In genomic region chr3:107515989-107516388, GRCm38 (mm10) we compare ENCODE assay signal across 20 mouse cellular contexts. TPM values are rescaled to one million over a fixed set of nuclear protein-coding genes. Genes with fewer than 3 reads are reported as not detected.
DNase-seq lines count a peak whose midpoint lies in the region; ATAC-seq and TF ChIP-seq lines count a peak whose summit lies in the region.
"Had no signal": no experiment of that assay in that cellular context is flagged by ENCODE, and none has a peak within 500 bp of the region (broad histone marks: within the 10 kb centered on the region; RNA-seq: fewer than 3 reads in every experiment).

No protein-coding gene starts in this region.

- no peaks in the 10 kb centered on the region for H3K36me3 ChIP-seq in hindbrain, embryonic 15.5 days
- no peaks in the 10 kb centered on the region for H3K36me3 ChIP-seq in hindbrain, embryonic 12.5 days
- no peaks in the 10 kb centered on the region for H3K36me3 ChIP-seq in midbrain, embryonic 15.5 days (replicated peaks)
- H3K36me3 ChIP-seq in thymus, adult 2 months (ENCODE audit: control insufficient read depth, insufficient read depth, low read length), result no peaks in the 10 kb centered on the region
- H3K36me3 ChIP-seq: heart, embryonic 10.5 days; lung, embryonic 15.5 days had no signal

- peak; percentile 13 for DNase-seq in adrenal gland, adult 2 months
- DNase-seq in adrenal gland, postnatal 25 days, result no peak
- DNase-seq in Muller cell, postnatal 12 days (ENCODE audit: inconsistent ontology term), result peak; percentile 35
- DNase-seq in urinary bladder, postnatal 25 days (ENCODE audit: low spot score), result no peak
- no peak for DNase-seq in thymus, adult 2 months
- DNase-seq: cerebellum, adult 11-12 months; gastrocnemius, postnatal 14 days had no signal

- TF ChIP-seq POLR2A in thymus, adult 2 months (IDR thresholded peaks at IDR 0.05; ENCODE audit: control insufficient read depth, extremely low read depth, insufficient read depth, low read length, poor library complexity), result no peak

- H3K4me2 ChIP-seq in hindbrain, embryonic 15.5 days, result peak overlapping the region; percentile 86
- no peak overlapping the region for H3K4me2 ChIP-seq in hindbrain, embryonic 12.5 days (replicated peaks)
- H3K4me2 ChIP-seq in midbrain, embryonic 15.5 days, result peak overlapping the region; percentile 84
- H3K4me2 ChIP-seq: liver, embryonic 11.5 days had no signal

- H3K9me3 ChIP-seq in hindbrain, embryonic 15.5 days, result no peaks in the 10 kb centered on the region
- no peaks in the 10 kb centered on the region for H3K9me3 ChIP-seq in hindbrain, embryonic 12.5 days (replicated peaks)
- H3K9me3 ChIP-seq in midbrain, embryonic 15.5 days, result no peaks in the 10 kb centered on the region
- H3K9me3 ChIP-seq: heart, embryonic 10.5 days; lung, embryonic 15.5 days had no signal

- TF ChIP-seq CTCF in thymus, adult 2 months (IDR thresholded peaks at IDR 0.05; ENCODE audit: borderline replicate concordance, control insufficient read depth, extremely low read depth, insufficient read depth, low read length, poor library complexity), result no peak

- peak overlapping the region; percentile 61; the same call in 1 of the 2 replicates for H3K4me3 ChIP-seq in hindbrain, embryonic 15.5 days
- H3K4me3 ChIP-seq in hindbrain, embryonic 12.5 days, result no peak overlapping the region
- H3K4me3 ChIP-seq in midbrain, embryonic 15.5 days, result peak overlapping the region; percentile 65; the same call in 1 of the 2 replicates
- H3K4me3 ChIP-seq in thymus, adult 2 months (ENCODE audit: control insufficient read depth, insufficient read depth, low read length), result no peak overlapping the region

- WGBS in hindbrain, embryonic 15.5 days, result 81% methylated on average over 4 of the region's 4 CpGs
- WGBS in hindbrain, embryonic 12.5 days, result 68% methylated on average over 4 of the region's 4 CpGs
- WGBS in midbrain, embryonic 15.5 days, result 80% methylated on average over 4 of the region's 4 CpGs
- 71% methylated on average over 4 of the region's 4 CpGs for WGBS in thymus, adult 2 months

- no peak for ATAC-seq in hindbrain, embryonic 15.5 days (ENCODE audit: low FRiP score, low read depth)
- no peak for ATAC-seq in hindbrain, embryonic 12.5 days (ENCODE audit: low FRiP score)
- ATAC-seq in midbrain, embryonic 15.5 days (replicated peaks), result no peak
- ATAC-seq: intestine, postnatal 0 days had no signal

- peaks cover 23% of the 10 kb centered on the region for H3K27me3 ChIP-seq in hindbrain, embryonic 15.5 days
- peaks cover 63% of the 10 kb centered on the region for H3K27me3 ChIP-seq in hindbrain, embryonic 12.5 days
- peaks cover 18% of the 10 kb centered on the region for H3K27me3 ChIP-seq in midbrain, embryonic 15.5 days (replicated peaks)
- peaks cover 10% of the 10 kb centered on the region; the same call in 1 of the 2 replicates for H3K27me3 ChIP-seq in thymus, adult 2 months (ENCODE audit: control insufficient read depth, insufficient read depth, low read length)

- H3K27ac ChIP-seq in hindbrain, embryonic 15.5 days (replicated peaks), result no peak overlapping the region
- no peak overlapping the region for H3K27ac ChIP-seq in hindbrain, embryonic 12.5 days
- no peak overlapping the region for H3K27ac ChIP-seq in midbrain, embryonic 15.5 days
- H3K27ac ChIP-seq in thymus, adult 2 months (ENCODE audit: control insufficient read depth, insufficient read depth, low read length), result no peak overlapping the region
- H3K27ac ChIP-seq: heart, embryonic 10.5 days; kidney, postnatal 0 days; lung, embryonic 15.5 days had no signal

- H3K4me1 ChIP-seq in hindbrain, embryonic 15.5 days (replicated peaks), result peaks cover 30% of the 10 kb centered on the region
- peaks cover 14% of the 10 kb centered on the region for H3K4me1 ChIP-seq in hindbrain, embryonic 12.5 days
- peaks cover 29% of the 10 kb centered on the region for H3K4me1 ChIP-seq in midbrain, embryonic 15.5 days
- no peaks in the 10 kb centered on the region for H3K4me1 ChIP-seq in thymus, adult 2 months (replicated peaks; ENCODE audit: control insufficient read depth, insufficient read depth, low read length)

- H3K9ac ChIP-seq in hindbrain, embryonic 15.5 days, result no peak overlapping the region
- no peak overlapping the region for H3K9ac ChIP-seq in hindbrain, embryonic 12.5 days
- no peak overlapping the region for H3K9ac ChIP-seq in midbrain, embryonic 15.5 days
- H3K9ac ChIP-seq: lung, embryonic 15.5 days had no signal

RNA-seq across cellular contexts. Expression of gene Slc6a17, which starts 1.8 kb away (rescaled TPM):
- total RNA-seq in adrenal gland, adult 2 months (2021), result 10 to 100 TPM in 1 of 2 experiments, 1 to 10 TPM in 1; 4.3 to 13.3 TPM
- 1.8 and 2.8 TPM in 2 replicates for polyA plus RNA-seq in adrenal gland, adult 2 months (2012; rRNA removed)
- 2.1 and 2.7 TPM in 2 replicates for total RNA-seq in adrenal gland, postnatal 25 days (2021)
- polyA plus RNA-seq in hindbrain, embryonic 15.5 days (2015; fragmentation: Nextera tagmentation; extraction: Ambion mirVana), result 16.4 and 19.7 TPM in 2 replicates
- 5.6 and 5.7 TPM in 2 replicates for polyA plus RNA-seq in hindbrain, embryonic 12.5 days (2016; fragmentation: Nextera tagmentation; extraction: Ambion mirVana)
- polyA plus RNA-seq in midbrain, embryonic 15.5 days (2015; fragmentation: Nextera tagmentation; extraction: Ambion mirVana), result 16.6 and 19.2 TPM in 2 replicates
- polyA plus RNA-seq in thymus, adult 2 months (2012; rRNA removed), result 0.46 and 0.53 TPM in 2 replicates
- total RNA-seq: common myeloid progenitor, adult 5-6 weeks; megakaryocyte progenitor cell, adult 5-6 weeks had no signal

RNA-seq across cellular contexts. Expression of gene Ubl4b, which starts 38.9 kb away (rescaled TPM):
- not detected for total RNA-seq in adrenal gland, adult 2 months (2021)
- not detected in 2 replicates for polyA plus RNA-seq in adrenal gland, adult 2 months (2012; rRNA removed)
- total RNA-seq in adrenal gland, postnatal 25 days (2021), result not detected in 2 replicates
- not detected in 2 replicates for polyA plus RNA-seq in hindbrain, embryonic 15.5 days (2015; fragmentation: Nextera tagmentation; extraction: Ambion mirVana)
- polyA plus RNA-seq in hindbrain, embryonic 12.5 days (2016; fragmentation: Nextera tagmentation; extraction: Ambion mirVana), result not detected in 2 replicates
- polyA plus RNA-seq in midbrain, embryonic 15.5 days (2015; fragmentation: Nextera tagmentation; extraction: Ambion mirVana), result not detected in 2 replicates
- 0.07 and 0.09 TPM in 2 replicates for polyA plus RNA-seq in thymus, adult 2 months (2012; rRNA removed)
- total RNA-seq: common myeloid progenitor, adult 5-6 weeks; gastrocnemius, postnatal 14 days; heart, postnatal 25 days; megakaryocyte progenitor cell, adult 5-6 weeks had no signal
- polyA plus RNA-seq: brain, embryonic 14.5 days; embryonic facial prominence, embryonic 14.5 days; intestine, postnatal 0 days; kidney, postnatal 0 days; liver, embryonic 11.5 days; lung, embryonic 15.5 days had no signal

RNA-seq across cellular contexts. Expression of gene Kcnc4, which starts 56.6 kb away (rescaled TPM):
- 10 to 100 TPM in 1 of 2 experiments, 1 to 10 TPM in 1; 7.4 to 13.6 TPM for total RNA-seq in adrenal gland, adult 2 months (2021)
- polyA plus RNA-seq in adrenal gland, adult 2 months (2012; rRNA removed), result 8.6 and 10.0 TPM in 2 replicates
- total RNA-seq in adrenal gland, postnatal 25 days (2021), result 7.6 and 8.3 TPM in 2 replicates
- polyA plus RNA-seq in hindbrain, embryonic 15.5 days (2015; fragmentation: Nextera tagmentation; extraction: Ambion mirVana), result 10.1 and 10.4 TPM in 2 replicates
- 0.71 and 0.73 TPM in 2 replicates for polyA plus RNA-seq in hindbrain, embryonic 12.5 days (2016; fragmentation: Nextera tagmentation; extraction: Ambion mirVana)
- polyA plus RNA-seq in midbrain, embryonic 15.5 days (2015; fragmentation: Nextera tagmentation; extraction: Ambion mirVana), result 8.8 and 9.1 TPM in 2 replicates
- polyA plus RNA-seq in thymus, adult 2 months (2012; rRNA removed), result 0.31 and 0.43 TPM in 2 replicates
- total RNA-seq: common myeloid progenitor, adult 5-6 weeks; megakaryocyte progenitor cell, adult 5-6 weeks had no signal

Comparison
In these comparisons a context has a peak if more than half of its experiments do, and no peak if none do; other contexts are left out.
1. DNase-seq: peak in adrenal gland, adult 2 months (single experiment) and Muller cell, postnatal 12 days (single experiment); none in adrenal gland, postnatal 25 days (single experiment), urinary bladder, postnatal 25 days (single experiment) and thymus, adult 2 months (single experiment).
2. H3K4me3 ChIP-seq: peak in hindbrain, embryonic 15.5 days (single experiment) and midbrain, embryonic 15.5 days (single experiment); none in hindbrain, embryonic 12.5 days (single experiment) and thymus, adult 2 months (single experiment).